Mouse (Mus musculus) spleen, postnatal 36 days (tissue): Measurements from ENCODE around the gene Grm8.
"Not testable (repeated sequence)": the region's sequence is repeated elsewhere in the genome, so short reads cannot be mapped to it uniquely, and the experiment has no call there.

Experiments
- DNase-seq, 2 experiments: peaks; one replicate each; pipeline ENCODE4 v3.0.0; 2022; ENCODE audit warnings: low spot score in 2 of 2, mixed read lengths in 1 of 2

Gene Grm8

GRCm38 (mm10) chr6:27885786-27886185, 249.2 kb downstream of the Grm8 start:
- no peak for DNase-seq

- no peak for DNase-seq
Observed at GRCm38 (mm10) chr6:27849644-27850043, 285.3 kb downstream of the Grm8 start.

DNA sequence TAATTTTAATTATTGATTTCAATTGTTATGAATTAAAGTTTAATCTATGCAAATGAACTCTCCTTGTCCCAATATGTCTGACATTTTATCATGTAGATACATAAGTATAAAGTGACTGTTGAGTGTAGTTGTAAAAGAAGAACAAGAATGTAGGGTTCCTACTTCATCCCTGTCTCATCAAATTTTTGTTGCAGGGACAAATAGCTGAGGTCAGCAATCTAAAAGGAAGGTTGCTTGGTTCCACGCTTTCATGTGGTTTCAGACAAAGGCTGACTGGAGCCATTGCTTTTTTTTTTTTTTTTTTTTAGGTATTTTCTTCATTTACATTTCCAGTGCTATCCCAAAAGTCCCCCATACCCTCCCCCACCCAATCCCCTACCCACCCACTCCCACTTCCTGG, 298.8 kb downstream of the Grm8 start:
- no peak for DNase-seq

DNA sequence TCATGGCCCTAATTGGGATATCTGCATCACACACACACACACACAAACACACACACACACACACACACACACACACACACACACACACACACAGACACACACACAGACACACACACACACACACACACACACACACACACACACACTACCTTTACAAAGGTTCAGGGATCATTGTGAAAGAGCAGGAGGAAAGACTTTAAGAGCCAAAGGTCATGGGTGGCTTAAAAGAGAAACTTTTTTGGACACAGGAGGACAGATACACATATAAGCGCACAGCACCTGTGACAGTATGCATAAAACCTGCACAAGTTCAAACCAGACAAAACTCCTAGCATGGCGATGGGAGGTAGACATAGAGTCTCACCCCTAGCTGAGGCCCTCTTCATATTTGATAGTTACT, 315.2 kb downstream of the Grm8 start:
- DNase-seq, result not testable (repeated sequence)

GRCm38 (mm10) chr6:27812789-27813188, 322.2 kb downstream of the Grm8 start:
- DNase-seq, result no peak

GRCm38 (mm10) chr6:27809996-27810395, 325.0 kb downstream of the Grm8 start:
- DNase-seq, result no peak

DNA sequence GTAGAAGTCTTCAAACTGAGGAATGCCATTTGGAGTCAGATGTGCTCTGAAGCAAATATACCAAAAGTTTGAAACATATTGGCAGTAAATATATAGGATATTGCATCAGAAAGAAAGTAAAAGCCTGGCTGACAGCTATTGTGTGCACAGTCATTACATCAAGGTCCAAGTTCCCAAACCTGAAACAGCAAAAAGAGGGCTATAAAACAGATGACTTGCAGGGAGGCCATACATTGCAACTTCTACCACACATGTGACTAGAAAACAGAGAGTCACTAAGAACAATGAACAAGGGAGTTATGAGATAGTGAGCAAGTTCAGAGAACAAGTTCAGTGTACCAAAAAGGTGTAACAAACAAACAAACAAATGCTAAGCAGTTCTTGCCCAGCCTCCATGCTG, 328.2 kb downstream of the Grm8 start:
- DNase-seq, result no peak

DNA sequence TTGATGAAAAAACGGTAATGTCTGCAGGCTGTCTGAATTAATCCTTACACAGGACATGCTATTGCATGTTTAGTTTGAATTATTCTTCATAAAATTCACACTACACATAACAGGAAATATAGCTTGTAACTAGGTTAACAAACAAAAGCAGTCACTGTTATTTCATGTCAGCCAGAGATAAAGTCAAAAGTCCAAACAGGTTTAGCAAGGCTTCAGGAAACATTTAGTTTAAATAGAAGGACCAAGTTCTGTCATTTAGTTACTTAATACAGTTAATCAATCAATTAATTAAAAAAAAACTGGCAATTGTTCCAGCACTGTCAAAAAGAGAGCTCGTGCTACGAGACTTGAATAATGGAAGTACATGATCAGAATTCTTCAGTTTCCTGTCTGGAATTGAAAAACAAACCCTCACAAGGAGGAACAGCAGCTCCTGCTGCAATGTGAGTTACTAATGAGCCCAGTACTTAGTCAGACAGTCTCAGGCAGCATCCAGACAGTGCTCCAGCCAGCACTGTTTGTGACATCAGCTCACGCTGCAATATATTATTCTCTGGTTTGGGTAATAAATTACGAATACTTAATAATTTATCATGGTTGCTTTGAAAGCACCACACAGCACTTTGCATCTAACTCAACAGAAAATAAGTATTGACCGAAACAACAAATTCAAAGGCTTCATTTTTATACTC, 334.0 kb downstream of the Grm8 start:
- no peak for DNase-seq

- no peak for DNase-seq
Observed at GRCm38 (mm10) chr6:27798735-27799134, 336.2 kb downstream of the Grm8 start.

GRCm38 (mm10) chr6:27789566-27789965, 345.4 kb downstream of the Grm8 start:
- DNase-seq, result no peak

- no peak for DNase-seq
Observed at GRCm38 (mm10) chr6:27789151-27789550, 345.8 kb downstream of the Grm8 start.

GRCm38 (mm10) chr6:27782251-27782650, 352.7 kb downstream of the Grm8 start:
- no peak for DNase-seq

GRCm38 (mm10) chr6:27781371-27781770, 353.6 kb downstream of the Grm8 start:
- DNase-seq, result no peak

GRCm38 (mm10) chr6:27775646-27776271, 359.2 kb downstream of the Grm8 start:
- no peak for DNase-seq

DNA sequence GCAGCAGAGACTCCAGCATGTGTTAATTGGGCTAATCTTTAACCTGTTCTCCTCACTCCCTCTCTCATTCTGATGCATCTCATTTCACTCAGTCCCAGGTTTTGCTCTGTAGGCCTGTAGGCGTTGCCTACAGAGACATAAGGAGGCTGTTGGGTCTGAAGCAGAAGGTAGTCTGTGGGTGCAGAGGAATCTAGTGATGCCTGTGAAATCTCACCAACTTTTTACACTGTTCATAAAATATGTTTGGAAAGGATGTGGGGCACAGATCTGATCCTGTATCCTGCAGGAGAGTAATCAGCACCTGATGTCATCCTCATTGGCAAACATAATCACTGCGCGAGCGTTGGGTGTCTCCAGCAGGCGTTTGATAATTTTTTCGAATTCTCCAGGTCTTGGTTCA, 372.9 kb downstream of the Grm8 start:
- no peak for DNase-seq

DNA sequence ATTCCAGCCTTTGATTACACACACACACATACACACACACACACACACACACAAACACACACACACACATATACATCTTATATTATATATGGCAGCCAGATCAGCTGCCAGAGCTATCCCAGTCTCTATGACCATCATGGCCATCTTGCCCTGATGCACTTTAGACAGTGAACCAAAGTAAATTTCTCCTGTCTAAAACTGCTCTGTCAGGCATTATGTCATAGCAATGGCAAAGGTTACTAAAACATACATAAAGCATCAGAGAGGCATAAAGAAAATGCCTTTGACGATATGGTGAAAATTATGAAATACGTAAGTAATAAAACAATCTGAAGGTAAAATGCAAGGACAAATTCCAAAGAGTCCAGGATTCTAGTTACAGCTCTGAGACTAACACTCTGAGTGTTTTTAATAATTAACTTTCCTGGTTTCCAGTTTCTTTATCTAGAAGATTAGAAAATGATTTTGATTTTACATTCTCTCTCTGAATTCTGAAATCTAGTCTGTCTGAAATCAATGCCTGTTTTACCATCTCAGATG, 381.6 kb downstream of the Grm8 start:
- DNase-seq, result no peak

GRCm38 (mm10) chr6:27746493-27746892, 388.5 kb downstream of the Grm8 start:
- no peak for DNase-seq

DNA sequence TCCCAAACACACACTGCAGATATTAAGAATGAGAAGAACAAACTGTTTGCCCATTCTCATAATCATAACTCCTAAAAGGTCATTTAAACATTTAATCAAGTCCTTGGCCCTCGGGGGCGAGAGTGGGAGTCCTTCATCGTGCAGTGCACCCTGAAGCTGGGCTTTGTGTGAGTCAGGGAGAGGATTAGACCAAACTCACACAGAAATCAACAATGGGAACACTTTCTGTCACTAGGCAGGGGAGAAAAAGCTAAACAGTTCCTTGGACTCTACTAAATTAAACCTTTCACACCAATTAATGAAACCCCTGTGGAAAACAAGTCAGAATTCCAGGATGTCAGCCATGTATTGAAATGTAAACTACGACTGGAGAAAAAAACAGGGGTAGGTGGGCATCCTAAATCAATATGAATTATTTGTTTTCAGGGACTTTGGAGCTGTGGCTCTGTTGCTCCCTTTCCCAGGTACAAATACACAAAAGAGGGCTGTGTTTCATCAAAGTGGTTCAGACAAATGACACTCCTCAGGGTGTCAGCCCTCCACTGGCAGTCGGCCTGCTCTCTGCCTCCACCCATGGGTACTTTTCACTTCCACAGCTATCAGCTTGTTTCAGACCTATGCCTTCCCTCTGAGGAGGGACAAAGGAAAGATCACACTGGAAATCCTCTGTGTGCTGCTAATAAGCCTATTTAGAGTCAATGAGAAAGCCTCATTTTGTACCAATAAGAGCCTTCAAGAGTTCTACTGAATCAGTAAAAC, 389.1 kb downstream of the Grm8 start:
- DNase-seq, result no peak

GRCm38 (mm10) chr6:27689382-27689781, 445.6 kb downstream of the Grm8 start:
- no peak for DNase-seq

DNA sequence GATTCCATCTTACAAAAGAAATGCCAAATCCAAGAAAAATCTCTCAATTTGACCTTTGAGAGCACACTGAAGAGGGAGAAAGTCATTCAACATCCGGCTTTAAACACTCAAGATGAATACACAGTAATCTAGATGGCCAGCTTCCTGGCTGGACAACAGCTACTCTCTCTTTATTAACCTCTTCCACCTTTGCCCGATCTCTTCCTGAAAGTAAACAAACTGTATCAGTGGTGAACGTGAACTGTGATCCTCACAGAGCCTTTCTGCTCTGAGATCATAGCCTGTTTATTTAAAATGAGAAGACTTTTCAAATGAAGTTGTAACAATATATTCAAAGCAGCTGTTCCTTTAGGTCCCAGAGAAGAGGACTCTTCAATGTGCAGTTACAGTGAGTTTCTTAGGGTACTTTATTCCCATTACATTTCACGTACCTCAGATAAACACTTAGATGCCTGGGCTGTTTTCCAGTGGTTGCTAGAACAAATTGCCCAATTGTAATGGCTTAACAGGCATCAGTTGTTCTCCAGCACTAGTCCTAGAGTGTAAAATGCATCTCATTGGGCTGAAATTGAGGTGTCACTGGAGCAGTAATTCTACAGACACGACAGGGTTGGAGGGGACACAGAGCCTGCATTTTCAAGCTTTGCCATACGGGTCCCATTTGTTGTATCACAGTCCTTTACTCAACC, 473.1 kb downstream of the Grm8 start:
- DNase-seq, result no peak

- DNase-seq, result peak in 1 of 2 experiments; percentile 3
Observed at GRCm38 (mm10) chr6:27657520-27657919, 477.5 kb downstream of the Grm8 start.

DNA sequence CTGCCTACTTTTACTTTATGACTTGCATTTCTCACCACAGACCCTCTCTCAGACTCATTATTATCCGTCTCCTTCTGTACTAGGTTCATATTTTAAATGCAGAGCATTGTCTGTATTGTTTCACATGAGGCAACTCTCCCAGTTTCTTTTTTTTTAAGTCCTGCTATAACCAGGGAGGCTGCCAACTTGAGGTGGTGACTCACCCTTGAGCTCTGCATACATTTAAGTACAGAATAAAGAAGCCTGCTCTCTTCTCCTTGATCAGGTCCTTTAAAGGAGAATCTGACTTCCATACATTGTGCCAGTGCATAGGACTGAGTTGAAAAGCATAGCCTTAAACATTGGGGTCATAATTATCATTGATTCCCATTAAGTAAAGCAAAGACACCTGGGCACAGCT, 488.5 kb downstream of the Grm8 start:
- DNase-seq, result no peak
